Mouse (Mus musculus) lung, embryonic 14.5 days (tissue): ENCODE data around the gene Tmem209. TPM values are rescaled to one million over a fixed set of nuclear protein-coding genes. Genes with fewer than 3 reads are reported as not detected.
A peak's percentile ranks its signal among the peaks of the same experiment; 100 is the strongest.

Experiments
- ATAC-seq: fragments of 200-750 bp; cut with Nextera tagmentation; 2 replicates; pipeline ENCODE4 v1.8.0; 2017; ENCODE audit warnings: mild to moderate bottlenecking, moderate TSS enrichment, moderate library complexity; ENCODE audit not compliant: insufficient read depth
- DNase-seq: peaks from one replicate; pipeline ENCODE4 v3.0.0-alpha.2; 2015
- H3K27ac ChIP-seq: fragments of 300-500 bp; sonication (generic); 2 replicates; pipeline ENCODE4 v1.5.1; 2014; ENCODE audit warnings: low read depth, mild to moderate bottlenecking, moderate library complexity
- H3K27me3 ChIP-seq: fragments of 300-500 bp; sonication (generic); 2 replicates; pipeline ENCODE4 v1.6.1; 2014; ENCODE audit warnings: low read length, control low read depth; ENCODE audit not compliant: insufficient read depth
- H3K36me3 ChIP-seq: fragments of 300-500 bp; sonication (generic); 2 replicates; pipeline ENCODE4 v1.6.1; 2014; ENCODE audit warnings: control low read depth; ENCODE audit not compliant: insufficient read depth
- H3K4me1 ChIP-seq: fragments of 300-500 bp; sonication (generic); 2 replicates; pipeline ENCODE4 v1.6.1; 2014; ENCODE audit warnings: antibody characterized with exemption, control low read depth; ENCODE audit not compliant: insufficient read depth
- H3K4me2 ChIP-seq: fragments of 300-500 bp; sonication (generic); 2 replicates; pipeline ENCODE4 v1.6.1; 2014; ENCODE audit warnings: mild to moderate bottlenecking
- H3K4me3 ChIP-seq: fragments of 300-500 bp; sonication (generic); 2 replicates; pipeline ENCODE4 v1.5.1; 2014; ENCODE audit warnings: low read depth, low read length
- H3K9ac ChIP-seq: fragments of 300-500 bp; sonication (generic); 2 replicates; pipeline ENCODE4 v1.6.1; 2014
- H3K9me3 ChIP-seq: fragments of 300-500 bp; sonication (generic); 2 replicates; pipeline ENCODE4 v1.6.1; 2016; ENCODE audit warnings: low read depth, low read length, control low read depth
- CTCF ChIP-seq: IDR thresholded peaks from 2 replicates; pipeline ENCODE4 v1.5.1; 2016; ENCODE audit warnings: antibody characterized with exemption, low read depth
- WGBS: fragments of 180-500 bp; shearing (Covaris S2); extraction: QIAGEN DNeasy Blood & Tissue Kit; methylation state at CpG from one replicate; pipeline ENCODE4 v1.1.7; 2014; 5-methylcytosine and 5-hydroxymethylcytosine counted together
- polyA plus RNA-seq: library from polyadenylated mRNA; unstranded; fragments of >200 nt; fragmentation: Nextera tagmentation; extraction: Ambion mirVana; gene quantifications from 2 replicates; pipeline ENCODE4 v1.2.1, GENCODE M21; 2014

Gene Tmem209
- polyA plus RNA-seq, 1 experiment from 2014 or later, result 43.5 TPM

GRCm38 (mm10) chr6:30551644-30552580 lies 42.3 kb upstream of the Tmem209 start:
- no peaks in the 10 kb centered on the region for H3K27me3 ChIP-seq
- no peaks in the 10 kb centered on the region for H3K9me3 ChIP-seq
- H3K4me3 ChIP-seq, result no peak overlapping the region
- 33% methylated on average over 23 of the region's 23 CpGs for WGBS
- peak overlapping the region; percentile 37; the same call in 1 of the 2 replicates for H3K9ac ChIP-seq
- H3K27ac ChIP-seq, result peak overlapping the region; percentile 21; the same call in 1 of the 2 replicates
- peak; percentile 89 for DNase-seq
- peak overlapping the region; percentile 44 for H3K4me2 ChIP-seq
- no peaks in the 10 kb centered on the region for H3K36me3 ChIP-seq
- no peak for TF ChIP-seq CTCF
- no peak for ATAC-seq
- H3K4me1 ChIP-seq, result peaks cover 21% of the 10 kb centered on the region

- Histone ChIP-seq H3K36me3 (no peaks in the 10 kb centered on the region), H3K4me2 (no peak overlapping the region), H3K27me3 (no peaks in the 10 kb centered on the region), H3K4me1 (peaks cover 26% of the 10 kb centered on the region), H3K9ac (no peak overlapping the region), H3K9me3 (no peaks in the 10 kb centered on the region), H3K4me3 (no peak overlapping the region), H3K27ac (no peak overlapping the region)
- ATAC-seq (no peak), DNase-seq (no peak)
- no peak for TF ChIP-seq CTCF
These were observed 41.6 kb upstream of the Tmem209 start for GRCm38 (mm10) chr6:30551193-30551515.

- no peak for TF ChIP-seq CTCF
- H3K4me3 ChIP-seq, result no peak overlapping the region
- no peaks in the 10 kb centered on the region for H3K9me3 ChIP-seq
- H3K9ac ChIP-seq, result no peak overlapping the region
- DNase-seq (no peak), ATAC-seq (no peak)
- H3K36me3 ChIP-seq, result no peaks in the 10 kb centered on the region
- 73% methylated on average over 7 of the region's 7 CpGs for WGBS
- peaks cover 26% of the 10 kb centered on the region for H3K4me1 ChIP-seq
- no peak overlapping the region for H3K27ac ChIP-seq
- H3K27me3 ChIP-seq, result no peaks in the 10 kb centered on the region
- no peak overlapping the region for H3K4me2 ChIP-seq
These were observed 41.1 kb upstream of the Tmem209 start for GRCm38 (mm10) chr6:30550496-30551192.

GRCm38 (mm10) chr6:30549231-30549761 lies 39.7 kb upstream of the Tmem209 start:
- Histone ChIP-seq H3K27me3 (no peaks in the 10 kb centered on the region), H3K4me1 (peaks cover 26% of the 10 kb centered on the region), H3K27ac (peak overlapping the region; percentile 77), H3K4me2 (peak overlapping the region; percentile 19; the same call in 1 of the 2 replicates), H3K36me3 (no peaks in the 10 kb centered on the region), H3K9ac (no peak overlapping the region), H3K9me3 (no peaks in the 10 kb centered on the region), H3K4me3 (no peak overlapping the region)
- WGBS, result 9% methylated on average over 15 of the region's 15 CpGs
- DNase-seq, result peak; percentile 72
- peak; percentile 29; the same call in 1 of the 2 replicates for ATAC-seq
- no peak for TF ChIP-seq CTCF

GRCm38 (mm10) chr6:30547656-30548306 lies 38.2 kb upstream of the Tmem209 start:
- Histone ChIP-seq H3K4me2 (peak overlapping the region; percentile 62), H3K4me1 (peaks cover 34% of the 10 kb centered on the region), H3K27me3 (no peaks in the 10 kb centered on the region), H3K9me3 (no peaks in the 10 kb centered on the region), H3K27ac (peak overlapping the region; percentile 94; the same call in 1 of the 2 replicates), H3K9ac (no peak overlapping the region), H3K36me3 (no peaks in the 10 kb centered on the region), H3K4me3 (peak overlapping the region; percentile 21; the same call in 1 of the 2 replicates)
- peak; percentile 51 for DNase-seq
- ATAC-seq, result no peak
- no peak for TF ChIP-seq CTCF
- 30% methylated on average over 9 of the region's 9 CpGs for WGBS

- peak; percentile 87 for DNase-seq
These were observed 37.7 kb upstream of the Tmem209 start for GRCm38 (mm10) chr6:30547274-30547645.

More at GRCm38 (mm10) chr6:30547274-30547645, 37.7 kb upstream of the Tmem209 start:
- Histone ChIP-seq H3K9ac (peak overlapping the region; percentile 52), H3K36me3 (no peaks in the 10 kb centered on the region), H3K27ac (peak overlapping the region; percentile 94), H3K27me3 (no peaks in the 10 kb centered on the region), H3K4me2 (peak overlapping the region; percentile 62), H3K4me3 (peak overlapping the region; percentile 21), H3K4me1 (peaks cover 33% of the 10 kb centered on the region), H3K9me3 (no peaks in the 10 kb centered on the region)
- ATAC-seq, result peak; percentile 64
- no peak for TF ChIP-seq CTCF
- under 1% methylated on average over 15 of the region's 17 CpGs for WGBS
